Mouse (Mus musculus): ENCODE data around the gene Barhl2. TPM values are rescaled to one million over a fixed set of nuclear protein-coding genes. Genes with fewer than 3 reads are reported as not detected.

The Barhl2 gene
- 0.01 and 0.03 TPM in 2 replicates for polyA plus RNA-seq (2012; rRNA removed)
- polyA plus RNA-seq (2014; fragmentation: Nextera tagmentation; extraction: Ambion mirVana) = not detected in 2 replicates

DNA sequence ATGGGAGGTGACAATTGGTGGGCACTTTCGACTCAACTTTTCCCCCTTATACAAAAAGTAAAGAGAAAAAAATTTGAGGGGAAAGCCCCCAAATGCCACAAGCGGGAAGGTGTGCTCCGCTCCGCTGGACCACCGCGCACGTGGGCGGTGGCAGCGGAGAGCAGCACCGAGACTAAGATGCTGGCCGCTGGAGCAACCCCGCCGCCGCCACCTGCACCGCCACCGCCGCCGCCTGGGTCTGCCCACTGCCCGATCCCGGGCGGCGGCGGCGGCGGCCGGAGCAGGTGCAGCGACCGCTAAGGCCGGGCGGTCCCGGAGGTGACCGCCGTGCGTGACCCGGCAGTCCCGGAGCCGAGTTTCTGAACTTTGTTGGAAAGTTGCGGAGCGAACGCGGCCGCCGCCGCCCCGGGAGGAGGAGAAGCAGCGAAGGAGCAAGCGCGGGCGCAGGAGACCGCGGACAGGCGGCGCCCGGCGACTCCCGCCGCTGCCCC is at the start of gene Barhl2:
TSS of gene Barhl2 (minus strand) at position 181 of the 491 bp plus-strand sequence.
- no peak for ATAC-seq (ENCODE audit: insufficient read depth)
- H3K4me1 ChIP-seq (replicated peaks; ENCODE audit: control insufficient read depth in 2 of 2, insufficient read depth in 2 of 2, low read length in 1 of 2) = no peaks in the 10 kb centered on the region
- no peak within 1 kb of the TSS for H3K9ac ChIP-seq (replicated peaks)
- H3K9me3 ChIP-seq (ENCODE audit: control insufficient read depth, low read length) = no peaks in the 10 kb centered on the region
- H3K27me3 ChIP-seq (ENCODE audit: control insufficient read depth, insufficient read depth, low read length) = peaks cover 98% of the 10 kb centered on the region
- under 1% methylated on average over 36 of the region's 57 CpGs for WGBS (ENCODE audit: insufficient replicate concordance)
- H3K36me3 ChIP-seq (replicated peaks; ENCODE audit: control insufficient read depth, insufficient read depth, low read depth) = no peaks in the 10 kb centered on the region
- no peak for TF ChIP-seq EP300 (IDR thresholded peaks at IDR 0.05; ENCODE audit: low read depth)
- no peak for TF ChIP-seq CTCF (IDR thresholded peaks at IDR 0.05; ENCODE audit: low read depth)
- H3K27ac ChIP-seq = no peak within 1 kb of the TSS
- H3K4me2 ChIP-seq (ENCODE audit: low read depth) = peak within 1 kb of the TSS; percentile 39
- DNase-seq (ENCODE audit: low read depth in 3 of 3, low spot score in 3 of 3) = no peak
- H3K4me3 ChIP-seq (ENCODE audit: insufficient read depth in 1 of 2, low read depth in 2 of 2, low read length in 2 of 2) = peak within 1 kb of the TSS in 1 of 2 experiments; percentile 30; a peak in 2 of 4 replicates

DNA sequence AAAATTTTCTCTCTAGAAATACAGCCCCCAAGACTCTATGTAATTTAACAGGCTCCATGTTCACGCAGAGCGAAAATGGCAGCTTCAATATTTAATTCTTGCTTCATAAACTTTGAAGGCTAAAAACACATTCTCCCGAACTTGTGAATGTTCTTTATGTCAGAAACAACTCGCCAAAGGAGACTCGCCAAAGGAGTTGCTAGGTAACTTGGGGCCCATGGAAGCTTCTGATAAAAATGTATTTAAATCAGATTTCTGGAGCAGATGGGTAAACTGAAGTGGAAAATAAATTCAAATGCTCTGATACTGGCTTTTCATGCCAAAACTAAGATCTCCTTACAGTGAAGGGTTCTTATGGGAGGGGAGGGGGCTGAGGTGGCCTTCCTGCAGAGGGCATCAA is 48.1 kb upstream of the Barhl2 start:
- DNase-seq (ENCODE audit: low read depth in 3 of 3, low spot score in 3 of 3) = no peak
- Histone ChIP-seq H3K4me2 (ENCODE audit: low read depth) (no peak overlapping the region), H3K4me3 (ENCODE audit: insufficient read depth in 1 of 2, low read depth in 2 of 2, low read length in 2 of 2) (no peak overlapping the region), H3K9me3 (ENCODE audit: control insufficient read depth, low read length) (no peaks in the 10 kb centered on the region), H3K9ac (replicated peaks) (no peak overlapping the region), H3K36me3 (replicated peaks; ENCODE audit: control insufficient read depth, insufficient read depth, low read depth) (no peaks in the 10 kb centered on the region), H3K27ac (no peak overlapping the region), H3K27me3 (ENCODE audit: control insufficient read depth, insufficient read depth, low read length) (no peaks in the 10 kb centered on the region), H3K4me1 (replicated peaks; ENCODE audit: control insufficient read depth in 2 of 2, insufficient read depth in 2 of 2, low read length in 1 of 2) (no peaks in the 10 kb centered on the region)
- no peak for TF ChIP-seq EP300 (IDR thresholded peaks at IDR 0.05; ENCODE audit: low read depth)
- TF ChIP-seq CTCF (IDR thresholded peaks at IDR 0.05; ENCODE audit: low read depth) = no peak
- WGBS (ENCODE audit: insufficient replicate concordance) = 57% methylated on average over 5 of the region's 5 CpGs
- ATAC-seq (ENCODE audit: insufficient read depth) = no peak

DNA sequence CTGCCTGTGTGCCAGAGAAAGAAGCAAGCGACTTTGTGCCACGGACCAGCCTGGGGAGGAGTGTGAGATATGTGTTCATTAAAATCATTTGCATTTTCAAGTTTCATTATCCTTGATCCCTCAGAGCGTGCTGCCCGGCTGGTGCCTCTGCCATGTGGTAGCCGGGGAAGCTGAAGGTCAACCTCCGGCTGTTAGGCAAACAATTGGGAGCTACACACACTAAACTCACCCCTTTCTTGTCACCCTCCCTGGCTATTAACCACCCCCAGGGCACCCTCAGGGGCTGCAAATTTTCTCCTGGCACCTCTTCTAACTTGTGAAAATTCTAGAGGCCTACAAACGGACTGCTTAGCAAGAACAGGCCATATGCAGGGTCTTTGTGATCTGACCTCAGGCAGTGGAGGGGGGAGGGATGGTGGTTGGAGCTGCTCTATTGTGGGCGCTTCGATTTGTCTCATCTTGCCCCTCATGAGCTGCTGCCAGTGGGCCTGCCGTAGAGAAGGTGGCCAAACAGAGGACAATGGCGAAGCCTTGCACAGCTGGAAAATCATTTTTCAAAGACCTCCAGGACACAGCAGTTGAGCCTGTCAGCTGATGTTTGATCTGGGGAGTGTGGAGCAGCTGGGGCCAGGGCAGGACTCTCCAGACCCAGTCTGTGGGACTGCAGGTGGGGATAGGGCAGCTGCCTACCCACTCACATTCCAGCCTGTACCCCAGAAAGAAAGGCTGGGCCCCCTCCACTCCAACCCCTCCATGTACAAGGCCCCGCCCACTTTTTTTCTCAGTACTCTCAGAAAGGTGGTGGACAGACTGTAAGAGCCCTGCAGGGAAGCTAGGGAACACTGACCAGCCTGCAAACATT is 44.9 kb upstream of the Barhl2 start:
- no peak for TF ChIP-seq EP300 (IDR thresholded peaks at IDR 0.05; ENCODE audit: low read depth)
- no peak for TF ChIP-seq CTCF (IDR thresholded peaks at IDR 0.05; ENCODE audit: low read depth)
- WGBS (ENCODE audit: insufficient replicate concordance) = 60% methylated on average over 12 of the region's 12 CpGs
- no peaks in the 10 kb centered on the region for H3K4me1 ChIP-seq (replicated peaks; ENCODE audit: control insufficient read depth in 2 of 2, insufficient read depth in 2 of 2, low read length in 1 of 2)
- H3K4me2 ChIP-seq (ENCODE audit: low read depth) = no peak overlapping the region
- no peak overlapping the region for H3K4me3 ChIP-seq (ENCODE audit: insufficient read depth in 1 of 2, low read depth in 2 of 2, low read length in 2 of 2)
- H3K9me3 ChIP-seq (ENCODE audit: control insufficient read depth, low read length) = no peaks in the 10 kb centered on the region
- no peak overlapping the region for H3K27ac ChIP-seq
- H3K9ac ChIP-seq (replicated peaks) = no peak overlapping the region
- no peak for ATAC-seq (ENCODE audit: insufficient read depth)
- DNase-seq (ENCODE audit: low read depth in 3 of 3, low spot score in 3 of 3) = no peak
- H3K36me3 ChIP-seq (replicated peaks; ENCODE audit: control insufficient read depth, insufficient read depth, low read depth) = no peaks in the 10 kb centered on the region
- no peaks in the 10 kb centered on the region for H3K27me3 ChIP-seq (ENCODE audit: control insufficient read depth, insufficient read depth, low read length)

DNA sequence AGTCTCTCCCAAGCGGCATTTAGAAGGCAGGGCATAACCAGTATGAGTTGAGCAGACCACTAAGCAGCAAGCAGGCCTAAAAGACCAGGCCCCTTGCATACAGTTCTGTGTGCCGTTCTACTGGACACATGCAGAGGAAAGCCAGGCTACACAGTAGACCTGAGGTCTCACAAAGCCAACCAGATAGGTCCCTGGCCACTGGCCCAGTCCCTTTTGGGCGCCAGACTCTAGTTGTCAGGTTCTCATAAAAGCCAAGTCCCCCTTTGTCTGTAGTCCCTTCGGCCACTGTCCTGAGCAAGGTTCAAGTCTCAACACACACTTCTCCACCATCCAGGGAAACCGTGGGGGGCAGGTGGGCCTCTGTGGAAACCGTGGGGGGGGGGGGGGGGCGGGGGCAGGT is 44.3 kb upstream of the Barhl2 start:
- no peaks in the 10 kb centered on the region for H3K9me3 ChIP-seq (ENCODE audit: control insufficient read depth, low read length)
- H3K27ac ChIP-seq = no peak overlapping the region
- no peak overlapping the region for H3K4me2 ChIP-seq (ENCODE audit: low read depth)
- no peaks in the 10 kb centered on the region for H3K4me1 ChIP-seq (replicated peaks; ENCODE audit: control insufficient read depth in 2 of 2, insufficient read depth in 2 of 2, low read length in 1 of 2)
- no peaks in the 10 kb centered on the region for H3K36me3 ChIP-seq (replicated peaks; ENCODE audit: control insufficient read depth, insufficient read depth, low read depth)
- H3K27me3 ChIP-seq (ENCODE audit: control insufficient read depth, insufficient read depth, low read length) = no peaks in the 10 kb centered on the region
- 46% methylated on average over 7 of the region's 7 CpGs for WGBS (ENCODE audit: insufficient replicate concordance)
- DNase-seq (ENCODE audit: low read depth in 3 of 3, low spot score in 3 of 3) (no peak), ATAC-seq (ENCODE audit: insufficient read depth) (no peak)
- no peak for TF ChIP-seq CTCF (IDR thresholded peaks at IDR 0.05; ENCODE audit: low read depth)
- no peak for TF ChIP-seq EP300 (IDR thresholded peaks at IDR 0.05; ENCODE audit: low read depth)
- no peak overlapping the region for H3K4me3 ChIP-seq (ENCODE audit: insufficient read depth in 1 of 2, low read depth in 2 of 2, low read length in 2 of 2)
- H3K9ac ChIP-seq (replicated peaks) = no peak overlapping the region

DNA sequence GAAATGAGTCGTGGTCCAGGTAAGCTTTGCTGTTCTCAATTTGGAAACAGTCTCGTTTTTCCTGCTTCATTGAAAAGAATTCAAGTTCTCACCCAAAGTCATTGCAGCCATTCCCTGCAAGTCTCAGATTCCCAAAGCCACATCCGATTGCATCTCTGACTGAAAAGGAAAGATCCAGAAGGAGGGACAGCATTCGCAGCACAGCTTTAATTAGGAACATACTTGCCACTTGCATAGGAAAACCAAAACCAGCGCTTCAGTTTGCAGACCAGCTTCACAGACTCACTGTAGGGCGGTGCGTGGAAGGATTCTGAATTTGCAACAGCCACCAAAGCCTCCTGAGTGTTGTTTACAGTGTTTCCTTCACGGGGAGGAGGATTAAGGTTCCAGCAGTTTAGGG is 33.8 kb upstream of the Barhl2 start:
- WGBS (ENCODE audit: insufficient replicate concordance) = 51% methylated on average over 8 of the region's 8 CpGs
- Histone ChIP-seq H3K27me3 (ENCODE audit: control insufficient read depth, insufficient read depth, low read length) (no peaks in the 10 kb centered on the region), H3K27ac (no peak overlapping the region), H3K4me2 (ENCODE audit: low read depth) (no peak overlapping the region), H3K9me3 (ENCODE audit: control insufficient read depth, low read length) (no peaks in the 10 kb centered on the region), H3K4me1 (replicated peaks; ENCODE audit: control insufficient read depth in 2 of 2, insufficient read depth in 2 of 2, low read length in 1 of 2) (no peaks in the 10 kb centered on the region), H3K4me3 (ENCODE audit: insufficient read depth in 1 of 2, low read depth in 2 of 2, low read length in 2 of 2) (no peak overlapping the region), H3K9ac (replicated peaks) (no peak overlapping the region), H3K36me3 (replicated peaks; ENCODE audit: control insufficient read depth, insufficient read depth, low read depth) (no peaks in the 10 kb centered on the region)
- TF ChIP-seq CTCF (IDR thresholded peaks at IDR 0.05; ENCODE audit: low read depth) (no peak), EP300 (IDR thresholded peaks at IDR 0.05; ENCODE audit: low read depth) (no peak)
- no peak for DNase-seq (ENCODE audit: low read depth in 3 of 3, low spot score in 3 of 3)
- no peak for ATAC-seq (ENCODE audit: insufficient read depth)

Data from liver, embryonic 14.5 days (tissue).